Mouse (Mus musculus) embryonic fibroblast, embryonic 13.5 days (primary cell): ENCODE measurements around the gene Dtnb.

Experiments
- CTCF ChIP-seq: IDR thresholded peaks from 2 replicates; pipeline ENCODE4 v1.5.1; 2011; ENCODE audit warnings: mild to moderate bottlenecking, control low read depth, low read length, moderate library complexity, borderline replicate concordance; ENCODE audit not compliant: insufficient read depth
- POLR2A ChIP-seq: IDR thresholded peaks from 2 replicates; pipeline ENCODE4 v1.6.1; 2011; ENCODE audit warnings: low read depth, mild to moderate bottlenecking, control low read depth, low read length, moderate library complexity

GRCm38 (mm10) chr12:3776015-3776414 is 203.8 kb downstream of the Dtnb start:
- TF ChIP-seq CTCF (no peak), POLR2A (no peak)
